Mouse (Mus musculus) embryonic fibroblast, embryonic 13.5 days (primary cell): Measurements from ENCODE around the gene Syt6. TPM values are rescaled to one million over a fixed set of nuclear protein-coding genes. Genes with fewer than 3 reads are reported as not detected.

Source experiments
- H3K27ac ChIP-seq: 2 replicates; pipeline ENCODE4 v1.5.1; 2012; ENCODE audit warnings: low read length, control low read depth, inconsistent platforms; ENCODE audit not compliant: insufficient read depth
- H3K4me1 ChIP-seq: 2 replicates; pipeline ENCODE4 v1.6.1; 2011; ENCODE audit warnings: low read length; ENCODE audit not compliant: control insufficient read depth, insufficient read depth
- H3K4me3 ChIP-seq: 2 replicates; pipeline ENCODE4 v1.5.1; 2011; ENCODE audit warnings: mild to moderate bottlenecking, control low read depth, low read length; ENCODE audit not compliant: insufficient read depth
- CTCF ChIP-seq: IDR thresholded peaks from 2 replicates; pipeline ENCODE4 v1.5.1; 2011; ENCODE audit warnings: mild to moderate bottlenecking, control low read depth, low read length, moderate library complexity, borderline replicate concordance; ENCODE audit not compliant: insufficient read depth
- POLR2A ChIP-seq: IDR thresholded peaks from 2 replicates; pipeline ENCODE4 v1.6.1; 2011; ENCODE audit warnings: low read depth, mild to moderate bottlenecking, control low read depth, low read length, moderate library complexity
- polyA plus RNA-seq: library from polyadenylated mRNA; stranded (reverse); fragments of >200 nt; gene quantifications from 2 replicates; pipeline ENCODE4 v1.2.4, GENCODE M21; 2011; ENCODE audit warnings: low read depth; ENCODE audit not compliant: missing spikeins, insufficient read length

The Syt6 gene
- polyA plus RNA-seq, 1 experiment, result 0.32 TPM

DNA sequence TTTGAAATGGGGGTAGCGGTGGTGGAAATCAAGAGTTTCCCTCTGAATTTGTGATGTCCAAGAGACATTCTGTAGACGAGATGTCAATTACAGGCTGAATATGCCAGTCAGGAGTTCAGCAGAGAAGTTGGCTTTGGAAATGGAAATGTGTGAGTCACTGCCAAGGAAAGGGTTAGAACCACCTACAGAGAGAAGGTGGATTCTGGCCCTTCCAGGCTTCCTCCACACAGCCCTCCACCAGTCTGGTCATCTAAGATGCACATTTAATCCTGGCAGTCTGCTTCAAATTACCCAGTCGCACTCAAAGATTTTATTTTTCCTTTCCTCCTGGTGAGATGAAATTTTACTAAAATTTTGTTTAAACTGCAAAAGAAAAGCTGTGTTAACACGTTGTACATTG, 97.1 kb downstream of the Syt6 start:
- no peak overlapping the region for H3K4me3 ChIP-seq
- H3K4me1 ChIP-seq, result no peaks in the 10 kb centered on the region
- no peak for TF ChIP-seq POLR2A
- TF ChIP-seq CTCF, result no peak
- H3K27ac ChIP-seq, result no peak overlapping the region

DNA sequence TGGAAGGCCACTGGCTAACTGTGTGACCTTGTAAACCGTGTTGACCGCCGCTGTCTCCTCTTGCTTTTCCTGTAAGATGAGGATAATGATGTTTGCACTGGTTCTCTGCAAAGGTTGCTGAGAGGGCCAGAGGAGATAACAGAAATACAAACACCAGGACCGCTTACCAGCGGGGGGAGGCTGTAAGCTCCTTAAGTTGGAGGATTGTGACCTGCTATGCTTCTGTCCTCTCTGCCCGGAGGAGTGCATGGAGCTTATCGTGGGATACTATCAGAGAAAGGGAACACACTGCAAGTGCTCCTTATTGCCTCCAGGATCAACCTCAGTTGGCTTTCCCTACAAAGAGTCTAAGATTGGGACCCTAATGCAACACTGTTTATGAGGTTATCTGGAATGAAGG, 97.7 kb downstream of the Syt6 start:
- TF ChIP-seq POLR2A (no peak), CTCF (no peak)
- no peak overlapping the region for H3K27ac ChIP-seq

DNA sequence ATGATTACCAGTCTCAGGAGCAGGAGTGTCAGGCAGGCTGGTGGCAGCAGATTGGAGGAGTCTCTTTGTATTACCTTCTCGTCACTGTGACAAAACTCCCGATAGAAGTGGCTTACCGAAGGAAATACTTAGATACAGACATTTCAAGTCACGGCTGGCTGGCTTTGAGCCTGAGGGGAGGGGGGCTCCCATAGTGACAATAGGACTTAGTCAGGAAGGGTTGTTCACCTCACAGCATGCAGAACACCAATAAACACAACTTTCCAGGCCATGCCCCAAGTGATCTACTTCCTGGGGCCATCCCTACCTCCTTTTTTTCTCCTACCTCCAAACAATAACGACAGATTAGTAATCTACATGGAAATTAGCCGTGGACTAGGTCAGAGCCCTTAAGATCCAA, 103.8 kb downstream of the Syt6 start:
- Histone ChIP-seq H3K27ac (no peak overlapping the region), H3K4me3 (no peak overlapping the region), H3K4me1 (peaks cover 7% of the 10 kb centered on the region)
- TF ChIP-seq CTCF (no peak), POLR2A (no peak)

More for the DNA sequence above, 97.7 kb downstream of the Syt6 start:
- Histone ChIP-seq H3K4me1 (no peaks in the 10 kb centered on the region), H3K4me3 (no peak overlapping the region)

DNA sequence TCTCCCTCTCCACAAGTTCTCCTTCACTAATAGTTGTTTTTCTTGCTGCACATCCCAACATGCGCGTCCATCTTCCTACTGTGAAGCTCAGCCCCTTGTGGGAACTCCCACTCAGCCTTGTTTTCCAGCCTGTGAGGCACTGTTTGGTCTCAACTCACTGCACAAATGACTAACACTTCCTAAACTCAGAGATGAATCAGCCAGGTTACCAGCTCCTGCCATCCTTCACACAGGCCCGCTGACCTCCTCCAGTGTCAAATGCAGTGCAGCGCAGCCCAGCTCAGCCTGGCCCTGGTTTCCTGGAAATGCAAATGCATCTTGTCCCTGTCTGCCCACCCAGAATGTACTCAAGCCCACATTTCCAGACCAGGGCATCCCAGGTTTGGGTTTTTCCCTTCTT, 107.4 kb downstream of the Syt6 start:
- Histone ChIP-seq H3K4me1 (peaks cover 7% of the 10 kb centered on the region), H3K4me3 (no peak overlapping the region), H3K27ac (no peak overlapping the region)
- TF ChIP-seq POLR2A, result no peak
- no peak for TF ChIP-seq CTCF

DNA sequence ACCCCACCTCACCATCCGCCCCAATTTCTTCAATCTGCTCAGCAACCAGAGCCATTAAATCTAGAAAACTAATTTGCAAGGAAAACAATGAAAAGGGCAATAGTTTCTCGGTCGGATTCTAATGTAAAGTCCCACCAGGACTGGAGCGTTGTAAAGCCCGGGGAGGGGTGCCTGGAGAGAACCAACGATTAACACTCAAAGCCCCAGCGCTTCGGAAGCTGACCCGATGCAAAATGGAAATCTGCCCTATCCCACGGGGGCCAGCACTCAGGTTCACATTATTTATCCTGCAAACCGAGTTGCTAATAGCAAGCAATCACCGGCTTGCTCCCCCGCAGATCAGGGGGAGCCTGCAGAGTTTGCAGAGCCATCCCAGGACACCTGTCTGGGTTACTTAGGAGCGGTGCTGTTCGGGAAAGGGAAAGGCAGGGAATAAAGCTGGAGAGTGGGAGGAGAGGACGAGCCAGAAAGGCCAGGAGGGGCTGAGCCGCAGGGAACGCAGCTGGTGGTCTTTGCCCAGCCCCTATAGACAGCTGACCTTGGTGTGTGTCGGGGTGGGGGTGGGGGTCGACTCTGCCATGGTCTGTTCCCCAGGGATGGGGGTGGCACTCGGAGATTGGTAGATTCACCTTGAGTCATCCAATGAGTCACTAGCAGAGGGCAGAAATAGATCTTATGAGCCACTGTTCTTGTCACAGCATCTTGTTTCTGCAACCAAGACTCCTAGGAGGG, 108.4 kb downstream of the Syt6 start:
- TF ChIP-seq POLR2A (no peak), CTCF (no peak)
- H3K27ac ChIP-seq, result no peak overlapping the region
- no peak overlapping the region for H3K4me3 ChIP-seq
- peaks cover 7% of the 10 kb centered on the region for H3K4me1 ChIP-seq

DNA sequence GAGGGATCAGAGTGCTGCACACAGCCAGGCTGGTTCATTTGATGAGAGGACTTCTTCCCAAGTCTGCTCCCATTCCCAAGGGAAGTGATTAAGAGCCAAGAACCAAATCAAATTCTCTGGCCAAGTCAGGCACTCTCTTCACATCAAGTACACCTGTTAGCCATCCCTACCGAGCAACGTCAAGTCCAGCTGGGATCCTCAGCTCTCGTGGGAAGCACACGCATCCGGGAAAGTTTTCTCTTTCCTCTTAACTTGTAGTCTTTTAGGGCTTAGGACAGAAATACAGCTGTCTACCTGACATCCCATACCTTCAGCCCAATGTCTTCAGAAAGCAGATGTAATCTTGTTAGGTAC, 108.9 kb downstream of the Syt6 start:
- TF ChIP-seq CTCF, result no peak
- no peak for TF ChIP-seq POLR2A
- Histone ChIP-seq H3K27ac (no peak overlapping the region), H3K4me1 (peaks cover 7% of the 10 kb centered on the region), H3K4me3 (no peak overlapping the region)

DNA sequence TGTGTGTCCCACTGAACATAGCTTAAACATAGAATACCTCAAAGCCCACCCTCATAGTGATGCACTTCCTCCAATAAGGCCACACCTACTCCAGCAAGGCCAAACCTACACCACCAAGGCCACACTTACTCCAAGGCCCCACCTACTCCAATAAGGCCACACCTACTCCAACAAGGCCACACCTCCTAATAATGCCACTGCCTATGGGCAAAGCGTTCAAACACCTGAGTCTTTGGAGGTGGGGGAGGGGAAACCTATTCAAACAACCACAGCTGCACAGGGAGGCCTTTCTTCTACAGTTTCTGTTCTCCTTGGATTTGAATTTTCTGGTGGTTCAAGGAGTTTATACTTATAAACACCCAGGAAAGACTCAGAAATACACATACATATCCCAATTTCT, 114.0 kb downstream of the Syt6 start:
- no peak overlapping the region for H3K27ac ChIP-seq

DNA sequence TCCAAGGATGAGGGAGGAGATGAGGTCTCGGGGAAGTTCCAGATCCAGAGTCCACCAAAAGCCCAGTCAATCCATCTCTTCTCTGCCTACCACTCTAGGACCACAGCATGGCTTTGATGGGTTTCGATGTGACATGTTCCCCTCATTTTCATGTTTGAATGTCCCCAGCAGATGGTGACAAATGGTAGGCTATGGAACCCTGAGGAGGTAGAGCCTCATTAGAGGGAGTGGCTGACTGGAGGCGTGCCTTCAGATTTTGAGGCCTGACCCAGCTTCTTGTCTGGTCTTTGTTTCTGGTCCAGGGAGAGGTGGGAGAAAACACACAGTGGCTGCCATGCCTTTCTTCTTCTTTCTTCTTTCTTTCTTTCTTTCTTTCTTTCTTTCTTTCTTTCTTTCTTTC, 115.5 kb downstream of the Syt6 start:
- Histone ChIP-seq H3K4me1 (no peaks in the 10 kb centered on the region), H3K4me3 (no peak overlapping the region), H3K27ac (no peak overlapping the region)
- TF ChIP-seq CTCF, result no peak
- TF ChIP-seq POLR2A, result no peak

More for the DNA sequence above, 114.0 kb downstream of the Syt6 start:
- H3K4me3 ChIP-seq, result no peak overlapping the region
- TF ChIP-seq POLR2A, result no peak
- no peak for TF ChIP-seq CTCF
- H3K4me1 ChIP-seq, result no peaks in the 10 kb centered on the region

Other genes with a start within 250 kb of the Syt6 start
- 3.7 and 4.0 TPM in 2 replicates for gene Atg4a-ps, start 70.8 kb downstream of the Syt6 start, polyA plus RNA-seq
- gene Olfml3, start 162.8 kb downstream of the Syt6 start, polyA plus RNA-seq, result 29.8 and 60.5 TPM in 2 replicates
- gene Gm10964, start 164.1 kb downstream of the Syt6 start, polyA plus RNA-seq, result not detected in 2 replicates
- gene Hipk1, start 216.3 kb downstream of the Syt6 start, polyA plus RNA-seq, result 53.1 and 56.2 TPM in 2 replicates
- gene Dclre1b, start 234.2 kb downstream of the Syt6 start, polyA plus RNA-seq, result 8.0 and 10.1 TPM in 2 replicates
- 15.4 and 16.4 TPM in 2 replicates for gene Ap4b1, start 234.3 kb downstream of the Syt6 start, polyA plus RNA-seq
- gene Gm43064, start 234.3 kb downstream of the Syt6 start, polyA plus RNA-seq, result not detected in 2 replicates